Mouse (Mus musculus) CD4-positive, CD25-positive, alpha-beta regulatory T cell, adult 9 weeks (primary cell): ENCODE data around the gene Gm3952. TPM values are rescaled to one million over a fixed set of nuclear protein-coding genes. Genes with fewer than 3 reads are reported as not detected.

Experiments
- polyA plus RNA-seq: library from polyadenylated mRNA; unstranded; fragments of 100-300 nt; shearing (Covaris generic); gene quantifications from one replicate; pipeline ENCODE4 v1.2.1, GENCODE M21; 2017

Gene Gm3952
- polyA plus RNA-seq, result not detected

DNA sequence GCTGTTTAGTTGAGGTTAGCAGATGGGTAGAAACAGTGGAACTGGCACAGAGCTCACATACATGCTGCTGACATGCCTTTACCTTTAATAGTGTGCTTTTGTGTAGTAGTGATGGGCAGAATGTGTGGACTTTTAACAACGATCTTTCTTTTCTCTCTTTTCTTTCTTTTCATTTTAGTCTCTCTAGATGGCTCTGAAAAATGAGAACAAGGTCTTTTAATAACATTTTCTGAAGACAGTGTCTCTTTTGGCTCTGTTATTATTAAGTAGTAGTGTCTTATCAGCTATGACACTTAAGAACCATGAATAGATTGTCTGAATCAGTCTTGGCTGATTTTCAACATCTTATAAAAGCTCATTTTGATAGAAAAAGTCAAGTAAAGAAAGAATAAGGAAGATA lies at the start of gene Gm3952:
TSS of gene Gm3952 (minus strand) at position 101 of the 400 bp plus-strand sequence.

Other genes starting within 250 kb of the Gm3952 start
- 96.4 TPM for gene Itgb1, start 113.0 kb downstream of the Gm3952 start, polyA plus RNA-seq